Comparison of ENCODE assay signal across 28 mouse cellular contexts in genomic region chr11:44389993-44390701, GRCm38 (mm10). TPM values are rescaled to one million over a fixed set of nuclear protein-coding genes. Genes with fewer than 3 reads are reported as not detected.
DNase-seq lines count a peak whose midpoint lies in the region; ATAC-seq and TF ChIP-seq lines count a peak whose summit lies in the region.
"Had no signal": no experiment of that assay in that cellular context is flagged by ENCODE, and none has a peak within 500 bp of the region (broad histone marks: within the 10 kb centered on the region; RNA-seq: fewer than 3 reads in every experiment).

No protein-coding gene starts in this region.

- H3K79me2 ChIP-seq in CH12.LX (replicated peaks; ENCODE audit: control insufficient read depth, extremely low read depth, insufficient read depth, poor library complexity, severe bottlenecking) = no peaks in the 10 kb centered on the region

- H3K27ac ChIP-seq in heart, postnatal 0 days (ENCODE audit: low read depth) = no peak overlapping the region
- H3K27ac ChIP-seq in CH12.LX (ENCODE audit: insufficient read depth, low read depth) = peak overlapping the region; percentile 23
- no peak overlapping the region for H3K27ac ChIP-seq in midbrain, embryonic 11.5 days (ENCODE audit: low read depth, low read length)
- H3K27ac ChIP-seq: embryonic facial prominence, embryonic 12.5 days; hindbrain, embryonic 10.5 days; left cerebral cortex, adult 2 months; limb, embryonic 13.5 days; liver, embryonic 15.5 days; midbrain, embryonic 10.5 days; stomach, postnatal 0 days had no signal

- H3K36me3 ChIP-seq in heart, postnatal 0 days (replicated peaks; ENCODE audit: control insufficient read depth, insufficient read depth, low read length) = no peaks in the 10 kb centered on the region
- no peaks in the 10 kb centered on the region for H3K36me3 ChIP-seq in CH12.LX (replicated peaks in 1 of 2; ENCODE audit: control insufficient read depth in 1 of 2, insufficient read depth in 1 of 2, low read length in 1 of 2)
- H3K36me3 ChIP-seq in midbrain, embryonic 11.5 days (ENCODE audit: control insufficient read depth, insufficient read depth, low read length) = no peaks in the 10 kb centered on the region
- H3K36me3 ChIP-seq: embryonic facial prominence, embryonic 12.5 days; G1E; heart, embryonic 12.5 days; hindbrain, embryonic 10.5 days; limb, embryonic 13.5 days; liver, embryonic 15.5 days; midbrain, embryonic 10.5 days had no signal

- H3K27me3 ChIP-seq in heart, postnatal 0 days (ENCODE audit: control insufficient read depth, insufficient read depth, low read length) = no peaks in the 10 kb centered on the region
- no peaks in the 10 kb centered on the region for H3K27me3 ChIP-seq in CH12.LX (replicated peaks)
- H3K27me3 ChIP-seq in midbrain, embryonic 11.5 days (ENCODE audit: control insufficient read depth, insufficient read depth, low read length) = no peaks in the 10 kb centered on the region
- H3K27me3 ChIP-seq: embryonic facial prominence, embryonic 12.5 days; heart, embryonic 12.5 days; limb, embryonic 13.5 days; liver, embryonic 15.5 days had no signal

- no peak for TF ChIP-seq CTCF in heart, postnatal 0 days (IDR thresholded peaks at IDR 0.05; ENCODE audit: low read depth)
- TF ChIP-seq CTCF in CH12.LX (conservative IDR thresholded peaks at IDR 0.05 in 1 of 2, IDR thresholded peaks at IDR 0.05 in 1 of 2; ENCODE audit: low read depth in 2 of 2, low read length in 2 of 2) = no peak

- H3K4me3 ChIP-seq in heart, postnatal 0 days (ENCODE audit: low read depth, low read length) = no peak overlapping the region
- H3K4me3 ChIP-seq in CH12.LX (replicated peaks in 1 of 3; ENCODE audit: low read depth in 2 of 3, low read length in 2 of 3, poor library complexity in 1 of 3) = no peak overlapping the region
- no peak overlapping the region for H3K4me3 ChIP-seq in midbrain, embryonic 11.5 days (ENCODE audit: low read depth, low read length)
- H3K4me3 ChIP-seq: embryonic facial prominence, embryonic 12.5 days; heart, embryonic 12.5 days; hindbrain, embryonic 10.5 days; left cerebral cortex, adult 2 months; limb, embryonic 13.5 days; liver, embryonic 15.5 days; midbrain, embryonic 10.5 days had no signal

- TF ChIP-seq RAD21 in CH12.LX (IDR thresholded peaks at IDR 0.05; ENCODE audit: low read depth, low read length) = no peak

- no peak for TF ChIP-seq POLR2A in CH12.LX (IDR thresholded peaks at IDR 0.05; ENCODE audit: low read depth, low read length)

- no peak overlapping the region for H3K4me2 ChIP-seq in heart, postnatal 0 days (ENCODE audit: low read depth, low read length)
- peak overlapping the region; percentile 53 for H3K4me2 ChIP-seq in CH12.LX (ENCODE audit: insufficient read depth, low read depth, poor library complexity, severe bottlenecking)
- no peak overlapping the region for H3K4me2 ChIP-seq in midbrain, embryonic 11.5 days
- H3K4me2 ChIP-seq: embryonic facial prominence, embryonic 12.5 days; heart, embryonic 12.5 days; limb, embryonic 13.5 days; liver, embryonic 15.5 days had no signal

- ATAC-seq in heart, postnatal 0 days (ENCODE audit: insufficient read depth, low read depth) = peak; percentile 49
- ATAC-seq in hematopoietic stem cell, adult 5-6 weeks (replicated peaks in 1 of 2; ENCODE audit: insufficient read depth in 1 of 2, low FRiP score in 2 of 2, low TSS enrichment in 1 of 2, low read depth in 1 of 2, poor library complexity in 2 of 2, severe bottlenecking in 2 of 2) = peak; percentile 60 to 85
- no peak for ATAC-seq in inflammation-experienced regulatory T-cells, adult 6 months
- no peak for ATAC-seq in midbrain, embryonic 11.5 days (ENCODE audit: low FRiP score)
- ATAC-seq: activated CD4-positive, CD25-positive, alpha-beta regulatory T cell, adult 4 months had no signal

- H3K9ac ChIP-seq in heart, postnatal 0 days (replicated peaks; ENCODE audit: low read depth, low read length) = no peak overlapping the region
- H3K9ac ChIP-seq in CH12.LX (ENCODE audit: insufficient read depth, low read depth) = peak overlapping the region; percentile 36
- H3K9ac ChIP-seq in midbrain, embryonic 11.5 days (ENCODE audit: low read length) = no peak overlapping the region
- H3K9ac ChIP-seq: embryonic facial prominence, embryonic 12.5 days; heart, embryonic 12.5 days; limb, embryonic 13.5 days; liver, embryonic 15.5 days had no signal

- peak; percentile 34 for DNase-seq in heart, postnatal 0 days (ENCODE audit: low spot score)
- DNase-seq in heart, adult 8-10 months (ENCODE audit: low spot score) = no peak
- DNase-seq in CH12.LX (ENCODE audit: extremely low read depth) = peak; percentile 87
- DNase-seq in T-cell, adult 2 months (ENCODE audit: low spot score) = peak; percentile 12
- DNase-seq in midbrain, embryonic 11.5 days (ENCODE audit: low spot score, missing footprints) = no peak
- DNase-seq in urinary bladder, postnatal 4 days (ENCODE audit: low spot score in 2 of 2) = no peak
- DNase-seq: cerebellum, adult 9-10 months; gastrocnemius, postnatal 25 days; kidney, postnatal 10 days; lung, postnatal 14 days; right cerebral cortex, postnatal 25 days; thymus, postnatal 14 days had no signal

- H3K9me3 ChIP-seq in heart, postnatal 0 days (replicated peaks; ENCODE audit: control insufficient read depth, low read length) = no peaks in the 10 kb centered on the region
- H3K9me3 ChIP-seq in CH12.LX (replicated peaks; ENCODE audit: low read length) = no peaks in the 10 kb centered on the region
- no peaks in the 10 kb centered on the region for H3K9me3 ChIP-seq in midbrain, embryonic 11.5 days (ENCODE audit: control insufficient read depth, low read length)
- H3K9me3 ChIP-seq: embryonic facial prominence, embryonic 12.5 days; G1E; heart, embryonic 12.5 days; hindbrain, embryonic 10.5 days; limb, embryonic 13.5 days; liver, embryonic 15.5 days; midbrain, embryonic 10.5 days had no signal

- dilution Hi-C loops in CH12.LX (cut with MboI; ENCODE audit: extremely low pct_ligation_motif_present, extremely low pct_unique_long_range_greater_than_20kb, low sequenced_read_pairs) = no loop called here

- 30% methylated on average over 6 of the region's 6 CpGs for WGBS in heart, postnatal 0 days
- WGBS in midbrain, embryonic 11.5 days = 55% methylated on average over 6 of the region's 6 CpGs

- no peak for TF ChIP-seq EP300 in heart, postnatal 0 days (IDR thresholded peaks at IDR 0.05; ENCODE audit: low read depth)
- TF ChIP-seq EP300 in CH12.LX (IDR thresholded peaks at IDR 0.05; ENCODE audit: low read length) = peak; percentile 63

- no peaks in the 10 kb centered on the region for H3K4me1 ChIP-seq in heart, postnatal 0 days (ENCODE audit: control insufficient read depth, insufficient read depth)
- H3K4me1 ChIP-seq in CH12.LX (ENCODE audit: control insufficient read depth in 1 of 2, insufficient read depth in 2 of 2) = peaks cover 18 to 42% of the 10 kb centered on the region in 2 experiments
- peaks cover 2% of the 10 kb centered on the region; the same call in 1 of the 2 replicates for H3K4me1 ChIP-seq in midbrain, embryonic 11.5 days (ENCODE audit: control insufficient read depth, insufficient read depth, low read length)
- H3K4me1 ChIP-seq: heart, embryonic 12.5 days; hindbrain, embryonic 10.5 days; liver, embryonic 15.5 days had no signal

- in situ Hi-C loops in CH12.LX (cut with MboI; ENCODE audit: low pct_ligation_motif_present, low pct_unique_long_range_greater_than_20kb, low sequenced_read_pairs) = no loop called here

TF ChIP-seq in CH12.LX, 34 proteins besides CTCF, POLR2A, EP300 and RAD21 (continues in another document):
- TF ChIP-seq KAT2A (IDR thresholded peaks at IDR 0.05; ENCODE audit: insufficient replicate concordance, low read length) (no peak), MEF2A (IDR thresholded peaks at IDR 0.05; ENCODE audit: borderline replicate concordance, low read depth, low read length) (no peak), ZC3H11A (IDR thresholded peaks at IDR 0.05; ENCODE audit: low read depth, low read length) (no peak), GABPA (IDR thresholded peaks at IDR 0.05; ENCODE audit: insufficient replicate concordance, low read depth, low read length) (peak; percentile 60; the same call in 1 of the 2 replicates), CHD1 (IDR thresholded peaks at IDR 0.05; ENCODE audit: low read depth, low read length) (no peak), NRF1 (IDR thresholded peaks at IDR 0.05; ENCODE audit: low read depth, low read length) (0 out of 2 replicates have a peak, but pooled peaks have one; percentile 12), ZMIZ1 (IDR thresholded peaks at IDR 0.05; ENCODE audit: low read depth, low read length) (no peak), RCOR1 (conservative IDR thresholded peaks at IDR 0.05; ENCODE audit: low read depth, low read length) (0 out of 2 replicates have a peak, but pooled peaks have one; percentile 66), BHLHE40 (IDR thresholded peaks at IDR 0.05; ENCODE audit: low read depth, low read length) (peak; percentile 75), USF1 (IDR thresholded peaks at IDR 0.05; ENCODE audit: low read depth, low read length) (no peak), NELFE (IDR thresholded peaks at IDR 0.05; ENCODE audit: low read depth, low read length) (no peak), MXI1 (IDR thresholded peaks at IDR 0.05; ENCODE audit: low read depth, low read length) (no peak), SMC3 (IDR thresholded peaks at IDR 0.05; ENCODE audit: low read depth, low read length) (no peak), SIN3A (IDR thresholded peaks at IDR 0.05; ENCODE audit: low read length) (peak; percentile 27; the same call in 1 of the 2 replicates), JUN (IDR thresholded peaks at IDR 0.05; ENCODE audit: insufficient read depth, low read depth, low read length) (peak; percentile 41), JUND (conservative IDR thresholded peaks at IDR 0.05; ENCODE audit: low read depth, low read length) (peak; percentile 25; the same call in 1 of the 2 replicates), ZKSCAN1 (IDR thresholded peaks at IDR 0.05; ENCODE audit: borderline replicate concordance, low read depth, low read length) (no peak), TBP (conservative IDR thresholded peaks at IDR 0.05; ENCODE audit: low read depth, low read length) (no peak), PAX5 (IDR thresholded peaks at IDR 0.05; ENCODE audit: low read length) (no peak), E2F4 (IDR thresholded peaks at IDR 0.05; ENCODE audit: insufficient replicate concordance, low read depth, low read length) (no peak)

RNA-seq across cellular contexts. Expression of gene Il12b, which starts 9.7 kb away (rescaled TPM):
- not detected in 2 replicates for total RNA-seq in heart, postnatal 0 days (2014; rRNA removed; ENCODE audit: low replicate concordance)
- not detected in 2 replicates for polyA plus RNA-seq in heart, postnatal 0 days (2015; fragmentation: Nextera tagmentation; extraction: Ambion mirVana)
- not detected for total RNA-seq in heart, adult 8-10 months (2022)
- total RNA-seq in CH12.LX (2012; rRNA removed) (not detected in 2 replicates), CH12.LX (2014; rRNA removed) (0.23 TPM in 1 of 2 replicates, not detected in the other)
- not detected in 2 replicates for polyA plus RNA-seq in CH12.LX (2012; ENCODE audit: insufficient read length, low read depth)
- total RNA-seq in hematopoietic stem cell, adult 5-6 weeks (2017) = not detected in 2 replicates
- under 1 TPM in 2 of 3 experiments, not detected in 1; 0.17 to 0.31 TPM for polyA plus RNA-seq in inflammation-experienced regulatory T-cells, adult 6 months (2017; shearing (Covaris generic))
- polyA plus RNA-seq in midbrain, embryonic 11.5 days (2014; fragmentation: Nextera tagmentation; extraction: Ambion mirVana) = not detected in 2 replicates
- total RNA-seq: G1E; gastrocnemius, postnatal 25 days; layer of hippocampus, adult 8-10 months; left cerebral cortex, adult 2 months; monocyte, adult 5-6 weeks had no signal
- polyA plus RNA-seq: activated CD4-positive, CD25-positive, alpha-beta regulatory T cell, adult 4 months; embryonic facial prominence, embryonic 12.5 days; G1E; hindbrain, embryonic 10.5 days; intestine, embryonic 14.5 days; liver, embryonic 15.5 days; midbrain, embryonic 10.5 days; neural tube, embryonic 14.5 days; stomach, postnatal 0 days had no signal

Comparison
In these comparisons a context has a peak if more than half of its experiments do, and no peak if none do; other contexts are left out.
1. DNase-seq: peak in heart, postnatal 0 days (single experiment), CH12.LX (single experiment) and T-cell, adult 2 months (single experiment); none in heart, adult 8-10 months (single experiment), midbrain, embryonic 11.5 days (single experiment) and urinary bladder, postnatal 4 days (0 of 2).
2. ATAC-seq: peak in heart, postnatal 0 days (single experiment) and hematopoietic stem cell, adult 5-6 weeks (2 of 2); none in inflammation-experienced regulatory T-cells, adult 6 months (single experiment) and midbrain, embryonic 11.5 days (single experiment).